Mouse (Mus musculus) spleen, adult 2 months (tissue): ENCODE data around the gene Pdhb. TPM values are rescaled to one million over a fixed set of nuclear protein-coding genes. Genes with fewer than 3 reads are reported as not detected.

Experiments
- DNase-seq, 2 experiments: peaks; one replicate each; pipeline versions ENCODE4 v3.0.0 to v3.0.0-alpha.2; 2012 to 2021; ENCODE audit warnings: low spot score in 2 of 2, low read depth in 1 of 2
- H3K27ac ChIP-seq: fragments of 200-500 bp; 2 replicates; pipeline ENCODE4 v1.5.1; 2012; ENCODE audit warnings: low read length, inconsistent platforms; ENCODE audit not compliant: insufficient read depth
- H3K27me3 ChIP-seq: fragments of 200-500 bp; 2 replicates; pipeline ENCODE4 v1.6.1; 2012; ENCODE audit warnings: mild to moderate bottlenecking, moderate library complexity, low read length, inconsistent platforms; ENCODE audit not compliant: control insufficient read depth, insufficient read depth
- H3K36me3 ChIP-seq: fragments of 200-500 bp; 2 replicates; pipeline ENCODE4 v1.6.1; 2012; ENCODE audit warnings: mild to moderate bottlenecking, low read length, inconsistent platforms; ENCODE audit not compliant: control insufficient read depth, insufficient read depth
- H3K4me1 ChIP-seq: fragments of 200-500 bp; 2 replicates; pipeline ENCODE4 v1.6.1; 2011; ENCODE audit warnings: inconsistent platforms; ENCODE audit not compliant: control insufficient read depth, insufficient read depth, insufficient read length
- H3K4me3 ChIP-seq: fragments of 200-500 bp; 2 replicates; pipeline ENCODE4 v1.5.1; 2011; ENCODE audit warnings: mild to moderate bottlenecking, inconsistent platforms; ENCODE audit not compliant: insufficient read depth, insufficient read length; ENCODE audit errors: extremely low read depth
- CTCF ChIP-seq: fragments of 200-500 bp; IDR thresholded peaks from 2 replicates; pipeline ENCODE4 v1.5.1; 2011; ENCODE audit warnings: mild to moderate bottlenecking, inconsistent platforms; ENCODE audit not compliant: insufficient read depth, insufficient read length, insufficient replicate concordance; ENCODE audit errors: extremely low read depth
- POLR2A ChIP-seq: fragments of 200-500 bp; IDR thresholded peaks from 2 replicates; pipeline ENCODE4 v1.6.1; 2011; ENCODE audit warnings: low read depth, low read length, inconsistent platforms
- WGBS: fragments of 180-500 bp; shearing (Covaris S2); methylation state at CpG from one replicate; pipeline ENCODE4 v1.1.7; 2018; 5-methylcytosine and 5-hydroxymethylcytosine counted together
- polyA plus RNA-seq: library from polyadenylated mRNA; depleted of rRNA; stranded (reverse); fragments of >200 nt; gene quantifications from 2 replicates; pipeline ENCODE4 v1.2.3, GENCODE M21; 2012

Pdhb gene
- polyA plus RNA-seq, 1 experiment = 21.9 TPM

DNA sequence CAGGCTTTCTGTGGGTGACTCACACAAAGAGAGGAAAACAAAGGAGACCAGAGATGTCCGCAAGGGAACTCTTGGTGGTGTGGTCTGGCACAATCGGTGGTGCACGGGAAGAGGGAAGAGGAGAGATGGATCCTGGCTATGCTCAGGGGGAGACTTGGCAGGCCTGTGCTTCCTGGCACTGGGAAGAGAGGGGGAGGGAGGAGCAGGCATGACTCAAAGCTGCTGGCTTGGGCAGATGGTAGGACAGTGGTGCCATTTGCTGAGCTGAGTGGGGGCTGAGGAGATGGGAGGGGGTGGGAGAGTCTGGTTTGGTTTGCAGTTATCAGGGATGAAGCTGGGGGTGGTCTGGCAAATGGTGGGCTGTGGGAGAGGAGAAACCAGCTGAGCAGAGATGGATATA is 36.1 kb upstream of the Pdhb start:
- Histone ChIP-seq H3K36me3 (no peaks in the 10 kb centered on the region), H3K4me3 (no peak overlapping the region), H3K27ac (no peak overlapping the region), H3K27me3 (no peaks in the 10 kb centered on the region), H3K4me1 (no peaks in the 10 kb centered on the region)
- 79% methylated on average over 3 of the region's 3 CpGs for WGBS
- TF ChIP-seq POLR2A = no peak
- no peak for TF ChIP-seq CTCF
- DNase-seq = no peak

DNA sequence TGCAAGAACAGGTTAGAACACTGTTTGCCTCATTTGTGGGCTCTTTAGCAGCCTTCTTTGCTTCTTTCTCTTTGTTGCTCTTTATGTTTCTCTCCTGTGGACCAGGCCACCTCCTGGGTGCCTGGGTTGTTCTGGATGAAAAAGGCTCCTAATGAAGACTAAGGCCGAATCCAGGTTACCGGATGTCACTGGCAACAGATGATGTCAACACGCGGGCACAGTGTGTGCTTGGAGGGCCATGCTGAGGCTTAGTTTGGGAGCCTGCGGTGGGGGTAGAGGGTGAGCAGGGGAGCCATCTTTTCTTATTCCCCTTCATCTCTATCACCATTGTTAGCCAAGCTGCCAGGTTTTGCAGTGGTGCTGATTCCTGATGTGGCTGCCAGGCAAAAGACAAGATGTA is 34.7 kb upstream of the Pdhb start:
- H3K4me1 ChIP-seq = no peaks in the 10 kb centered on the region
- H3K27me3 ChIP-seq = no peaks in the 10 kb centered on the region
- no peaks in the 10 kb centered on the region for H3K36me3 ChIP-seq
- TF ChIP-seq POLR2A = no peak
- no peak for TF ChIP-seq CTCF
- 93% methylated on average over 5 of the region's 5 CpGs for WGBS
- no peak overlapping the region for H3K27ac ChIP-seq
- DNase-seq = no peak
- H3K4me3 ChIP-seq = no peak overlapping the region

DNA sequence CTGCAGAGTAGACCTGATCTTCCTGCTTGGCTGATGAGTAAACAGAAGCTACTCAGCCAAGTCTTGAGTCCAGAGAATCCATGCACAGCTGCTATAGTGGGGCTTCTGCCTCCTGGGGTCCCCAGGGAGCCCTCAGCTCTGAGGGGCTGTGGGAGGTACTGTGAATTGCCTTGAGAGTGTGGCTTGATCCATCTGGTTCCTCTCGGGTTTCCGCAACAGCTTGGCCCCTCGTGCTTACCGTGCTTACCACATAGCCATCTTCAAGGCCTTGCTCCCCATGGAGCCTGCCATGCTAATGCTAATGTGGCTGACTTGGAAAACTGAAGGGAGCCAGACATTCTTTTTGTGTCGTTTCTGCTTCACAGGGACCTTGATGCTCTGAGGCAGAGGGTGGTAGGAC is 34.3 kb upstream of the Pdhb start:
- no peak overlapping the region for H3K4me3 ChIP-seq

DNA sequence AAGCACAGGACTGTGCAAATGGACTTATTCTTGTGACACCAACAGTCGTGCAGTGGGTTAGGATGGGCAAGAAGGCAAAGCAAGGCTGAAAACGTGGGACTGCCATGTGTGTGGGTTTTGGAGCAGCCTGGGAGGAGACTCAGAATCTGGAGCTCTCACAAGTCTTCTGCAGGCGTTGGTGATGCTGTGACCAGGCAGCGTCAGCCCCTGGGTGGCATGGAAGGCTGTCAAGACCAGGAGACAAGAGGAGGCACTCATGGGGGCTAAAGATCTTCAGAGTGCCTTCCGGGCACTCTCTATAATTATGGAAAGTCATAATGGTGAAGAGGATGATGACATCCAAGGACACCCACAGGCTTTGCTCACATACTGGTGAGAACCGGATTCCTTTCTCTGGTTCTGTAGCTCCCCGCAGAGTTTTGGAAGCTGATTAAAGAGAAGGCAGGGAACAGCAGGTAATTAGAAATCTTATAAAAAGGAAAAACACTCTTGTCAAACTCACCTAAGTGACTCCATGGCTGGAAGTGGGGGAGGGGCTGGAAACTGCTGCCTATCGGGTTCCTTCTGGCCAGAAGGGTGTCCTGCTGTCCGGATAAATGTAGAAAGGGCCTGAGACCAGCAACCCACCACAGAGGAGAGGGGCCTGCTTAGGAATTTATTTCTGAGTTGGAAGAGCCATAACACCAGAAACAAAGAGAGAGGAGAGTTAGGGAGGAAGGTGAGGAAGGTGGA is 33.5 kb upstream of the Pdhb start:
- Histone ChIP-seq H3K27me3 (no peaks in the 10 kb centered on the region), H3K36me3 (no peaks in the 10 kb centered on the region), H3K4me3 (no peak overlapping the region), H3K27ac (no peak overlapping the region), H3K4me1 (no peaks in the 10 kb centered on the region)
- WGBS = 77% methylated on average over 9 of the region's 9 CpGs
- TF ChIP-seq CTCF (no peak), POLR2A (no peak)
- no peak for DNase-seq

More for the DNA sequence above, 34.3 kb upstream of the Pdhb start:
- TF ChIP-seq CTCF (no peak), POLR2A (no peak)
- H3K36me3 ChIP-seq = no peaks in the 10 kb centered on the region
- no peak overlapping the region for H3K27ac ChIP-seq
- H3K27me3 ChIP-seq = no peaks in the 10 kb centered on the region
- H3K4me1 ChIP-seq = no peaks in the 10 kb centered on the region
- 70% methylated on average over 5 of the region's 5 CpGs for WGBS
- DNase-seq = no peak

DNA sequence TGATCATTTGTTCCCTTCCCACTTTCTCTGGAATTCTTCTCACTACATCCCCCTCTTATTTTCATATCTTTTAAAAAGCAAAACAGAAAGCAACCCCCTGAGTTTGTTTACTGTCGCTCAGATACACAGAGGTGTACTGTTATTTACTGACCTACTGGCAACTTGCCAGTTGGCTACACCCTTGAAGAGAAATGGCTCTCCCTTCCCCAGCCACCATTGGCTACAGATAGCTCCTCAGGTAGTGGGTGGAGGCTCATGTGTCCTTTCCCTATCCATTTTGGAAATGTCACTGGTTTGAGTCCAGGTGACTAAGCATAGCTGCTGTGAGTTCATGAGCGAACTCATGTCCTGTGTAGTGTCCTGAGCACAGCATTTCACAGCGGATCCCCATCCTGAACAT is 28.9 kb upstream of the Pdhb start:
- TF ChIP-seq POLR2A (no peak), CTCF (no peak)
- no peaks in the 10 kb centered on the region for H3K4me1 ChIP-seq
- no peaks in the 10 kb centered on the region for H3K27me3 ChIP-seq
- no peak overlapping the region for H3K27ac ChIP-seq
- 86% methylated on average over 3 of the region's 3 CpGs for WGBS
- H3K36me3 ChIP-seq = no peaks in the 10 kb centered on the region
- DNase-seq = no peak
- no peak overlapping the region for H3K4me3 ChIP-seq

DNA sequence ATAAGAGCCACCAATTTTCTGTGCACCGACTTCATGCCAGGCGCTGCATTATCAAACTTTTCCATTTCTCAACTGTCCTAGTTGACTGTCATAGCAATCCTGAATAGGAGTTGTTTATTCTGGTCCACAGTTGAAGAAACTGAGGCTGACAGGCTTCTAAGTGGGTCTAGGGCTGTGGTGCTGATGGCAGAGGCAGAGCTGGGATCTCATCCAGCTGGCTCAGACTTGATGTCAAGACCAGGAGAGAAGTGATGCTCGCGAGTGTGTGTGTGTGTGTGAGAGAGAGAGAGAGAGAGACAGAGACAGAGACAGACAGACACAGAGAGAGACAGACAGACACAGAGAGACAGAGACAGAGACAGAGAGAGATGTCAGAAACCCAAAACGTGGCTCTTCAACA is 27.9 kb upstream of the Pdhb start:
- DNase-seq = no peak
- Histone ChIP-seq H3K4me3 (no peak overlapping the region), H3K4me1 (no peaks in the 10 kb centered on the region), H3K36me3 (no peaks in the 10 kb centered on the region), H3K27ac (no peak overlapping the region), H3K27me3 (no peaks in the 10 kb centered on the region)
- 84% methylated on average over 5 of the region's 5 CpGs for whole genome bisulfite sequencing
- TF ChIP-seq POLR2A (no peak), CTCF (no peak)

DNA sequence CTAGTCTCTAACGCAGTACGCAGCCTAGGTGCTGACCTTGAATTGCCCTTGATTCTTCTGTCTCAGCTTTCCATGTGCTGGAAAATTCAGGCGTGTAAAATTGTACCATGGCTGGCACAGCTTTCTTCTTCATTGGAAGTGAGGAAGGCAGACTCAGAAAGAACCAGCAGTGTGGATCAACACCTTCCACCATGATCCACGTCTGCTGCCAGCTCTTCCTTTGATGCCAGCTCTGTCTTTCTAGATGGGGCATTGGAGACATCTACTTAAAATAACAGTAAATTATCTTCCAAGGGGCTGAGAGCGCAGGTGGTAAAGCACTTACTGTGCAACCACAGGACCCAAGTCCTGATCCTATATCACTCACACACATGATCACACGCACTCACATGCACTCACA is 19.9 kb upstream of the Pdhb start:
- no peak overlapping the region for H3K27ac ChIP-seq
- H3K4me3 ChIP-seq = no peak overlapping the region
- TF ChIP-seq POLR2A = no peak
- no peaks in the 10 kb centered on the region for H3K27me3 ChIP-seq
- H3K4me1 ChIP-seq = no peaks in the 10 kb centered on the region
- no peaks in the 10 kb centered on the region for H3K36me3 ChIP-seq
- 92% methylated on average over 6 of the region's 6 CpGs for WGBS
- DNase-seq = no peak
